Mouse (Mus musculus) spleen, adult 2 months (tissue): ENCODE data around the gene Ankrd52.

ENCODE experiments used
- CTCF ChIP-seq: fragments of 200-500 bp; IDR thresholded peaks from 2 replicates; pipeline ENCODE4 v1.5.1; 2011; ENCODE audit warnings: mild to moderate bottlenecking, inconsistent platforms; ENCODE audit not compliant: insufficient read depth, insufficient read length, insufficient replicate concordance; ENCODE audit errors: extremely low read depth
- POLR2A ChIP-seq: fragments of 200-500 bp; IDR thresholded peaks from 2 replicates; pipeline ENCODE4 v1.6.1; 2011; ENCODE audit warnings: low read depth, low read length, inconsistent platforms

DNA sequence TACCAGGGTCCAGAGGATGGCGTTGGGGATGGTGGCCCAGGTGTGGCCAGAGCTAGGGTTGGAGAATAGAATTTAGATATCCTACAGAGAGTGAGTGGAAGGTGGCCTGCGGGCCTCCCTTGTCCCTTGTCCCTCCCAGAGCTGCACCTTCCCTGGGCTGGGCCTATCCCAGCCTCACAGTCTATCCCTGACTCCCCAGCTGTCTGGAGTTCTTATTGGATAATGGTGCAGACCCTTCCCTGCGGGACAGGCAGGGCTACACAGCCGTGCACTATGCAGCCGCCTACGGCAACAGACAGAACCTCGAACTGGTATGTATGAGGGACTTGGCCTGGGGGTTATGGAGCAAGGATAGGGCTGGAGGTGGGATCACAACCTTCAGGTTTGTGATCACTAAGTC lies 9.0 kb downstream of the Ankrd52 start:
- no peak for TF ChIP-seq POLR2A
- TF ChIP-seq CTCF, result no peak
